Mouse (Mus musculus): ENCODE measurements around the gene Gm49361.

GRCm38 (mm10) chr14:57606663-57607365 is 139.1 kb downstream of the Gm49361 start:
- TF ChIP-seq CTCF (IDR thresholded peaks at IDR 0.05; ENCODE audit: low read depth, low read length): no peak
- no peak for TF ChIP-seq POLR2AphosphoS5 (IDR thresholded peaks at IDR 0.05; ENCODE audit: insufficient replicate concordance, low read depth, low read length)
- no peak for TF ChIP-seq GATA2 (IDR thresholded peaks at IDR 0.05; ENCODE audit: borderline replicate concordance, low read depth, low read length)
- TF ChIP-seq GATA1 (IDR thresholded peaks at IDR 0.05; ENCODE audit: borderline replicate concordance, low read length): no peak
- no peak for TF ChIP-seq TAL1 (conservative IDR thresholded peaks at IDR 0.05; ENCODE audit: low read depth, low read length)

All from G1E (cell line).